Mouse (Mus musculus) kidney, postnatal 14 days (tissue): ENCODE data around the gene Ywhae.

Source experiments
- DNase-seq: peaks from one replicate; pipeline ENCODE4 v3.0.0; 2022; ENCODE audit warnings: mixed read lengths

Gene Ywhae

DNA sequence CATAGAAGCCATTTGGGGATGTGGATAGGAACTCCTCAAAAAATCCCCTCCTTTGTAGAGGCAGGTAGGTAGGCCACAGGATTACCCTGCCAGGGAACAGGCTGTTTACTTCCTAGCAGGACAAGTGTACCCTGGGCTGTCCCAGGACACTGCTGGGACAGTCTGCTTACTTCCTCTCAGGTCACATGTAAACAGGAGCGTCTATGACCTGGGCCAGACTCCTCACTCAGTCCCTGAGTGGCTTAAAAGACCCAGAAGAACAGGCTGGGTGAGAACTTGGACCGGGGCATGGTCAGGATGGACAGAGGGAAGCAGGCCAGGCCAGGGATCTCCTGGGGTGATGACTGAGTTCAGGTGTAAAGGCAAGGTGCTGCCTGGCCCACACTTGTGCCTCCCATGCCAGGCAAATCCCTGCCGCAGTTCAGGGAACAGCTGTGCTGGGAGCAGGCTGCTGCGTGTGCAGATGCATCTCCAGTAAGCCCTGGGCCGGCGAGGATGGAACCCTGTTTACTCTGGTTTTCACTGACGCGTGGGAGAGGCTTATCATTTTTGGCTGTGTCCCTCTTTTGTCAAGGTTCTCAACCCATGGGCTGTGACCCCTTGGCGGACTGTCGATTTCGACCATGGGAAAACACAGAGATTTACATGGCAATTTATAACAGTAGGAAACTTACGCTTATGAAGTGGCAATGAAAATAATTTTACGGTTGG lies 64.0 kb downstream of the Ywhae start:
- no peak for DNase-seq

DNA sequence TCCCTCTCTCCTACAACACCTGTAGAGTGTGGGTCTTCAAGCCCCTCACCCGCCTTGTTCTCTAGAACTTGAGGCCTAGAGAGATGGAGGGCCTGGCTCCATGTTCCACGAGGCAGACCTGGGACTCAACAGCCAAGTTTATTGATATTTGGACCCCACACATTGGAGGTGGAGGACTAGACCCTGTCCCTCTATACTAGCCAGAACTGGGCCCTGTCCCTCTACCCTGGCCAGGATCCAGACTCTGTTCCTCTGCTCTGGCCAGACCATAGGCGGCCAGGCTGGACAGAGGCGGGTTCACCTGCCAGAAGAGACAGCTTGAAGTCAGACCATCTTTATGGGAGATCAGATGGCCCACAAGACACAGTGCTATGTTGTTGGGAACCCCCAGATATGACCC lies 68.7 kb downstream of the Ywhae start:
- DNase-seq: no peak

DNA sequence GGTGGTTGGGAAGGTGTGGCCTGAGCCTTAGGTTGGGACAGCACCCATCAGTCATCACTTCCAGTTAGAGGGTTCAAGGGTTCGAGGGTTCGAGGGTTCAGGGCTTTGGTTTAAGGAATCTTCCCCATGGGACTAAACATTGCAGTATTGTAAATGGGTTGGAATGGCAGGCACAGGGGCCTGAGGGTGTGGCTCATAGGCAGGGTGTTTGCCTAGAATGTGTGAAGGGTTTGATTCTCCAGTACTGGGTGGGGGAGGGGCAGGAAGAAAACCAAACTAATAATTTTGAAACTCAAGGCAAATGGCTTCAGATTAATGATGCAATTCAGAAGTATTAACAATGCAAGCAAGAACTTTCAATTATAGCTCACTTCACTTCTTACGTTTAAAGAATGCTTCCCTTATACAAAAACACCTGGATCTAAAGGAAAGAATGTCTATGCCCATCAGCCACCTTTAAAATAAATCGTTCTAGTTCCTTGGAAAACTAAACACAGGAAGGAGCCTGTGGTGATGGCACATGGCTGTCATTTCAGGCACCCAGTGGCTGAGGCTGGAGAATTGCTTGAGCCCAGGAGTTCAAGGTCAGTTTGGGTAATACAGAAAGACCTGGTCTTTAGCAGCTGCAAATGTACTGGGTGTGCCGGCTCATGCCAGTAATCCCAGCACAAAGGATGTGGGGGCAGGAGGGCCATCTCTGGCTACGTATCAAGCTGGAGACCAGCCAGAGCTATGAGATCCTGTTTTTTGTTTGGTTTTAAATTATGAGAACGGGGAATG lies 69.3 kb downstream of the Ywhae start:
- no peak for DNase-seq

DNA sequence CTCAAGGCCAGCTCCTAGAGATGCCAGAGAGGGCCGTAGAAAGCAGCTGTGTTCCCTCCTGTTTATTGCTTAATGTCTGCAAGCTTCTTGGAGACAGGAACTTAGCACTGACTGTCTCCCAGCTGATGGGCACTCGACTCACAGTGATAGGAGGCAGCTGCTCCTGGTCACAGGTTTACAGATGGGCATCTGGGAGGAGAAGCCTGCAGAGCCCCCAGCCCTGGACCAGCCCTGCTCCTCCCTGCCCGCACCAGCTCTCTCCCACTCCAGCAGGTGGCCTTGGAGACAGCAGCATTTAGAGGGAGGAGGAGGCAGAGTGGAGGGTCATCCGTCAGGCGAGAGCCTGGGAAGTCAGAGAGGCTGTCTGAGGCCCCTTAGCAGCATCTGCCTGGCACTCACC lies 74.8 kb downstream of the Ywhae start:
- DNase-seq: peak; percentile 59

DNA sequence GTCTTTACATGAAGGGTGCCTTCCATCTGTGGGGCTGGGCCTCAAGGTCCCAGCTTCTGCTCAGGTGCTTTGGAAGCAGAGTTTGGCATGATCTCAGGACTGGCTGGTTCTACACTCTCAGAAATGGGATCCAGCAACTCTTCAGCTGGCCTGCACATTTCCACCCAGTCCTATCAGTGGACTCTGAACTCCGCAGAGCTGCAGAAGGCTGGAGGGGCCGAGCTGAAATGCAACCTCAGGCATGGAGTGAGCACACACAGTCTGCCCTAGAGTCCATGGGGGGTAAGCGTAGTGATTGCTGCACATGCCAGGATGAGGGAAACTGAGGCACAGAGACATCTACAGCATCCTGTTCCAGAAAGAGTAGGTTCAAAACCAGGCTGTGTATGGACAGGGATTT lies 77.9 kb downstream of the Ywhae start:
- DNase-seq: no peak

DNA sequence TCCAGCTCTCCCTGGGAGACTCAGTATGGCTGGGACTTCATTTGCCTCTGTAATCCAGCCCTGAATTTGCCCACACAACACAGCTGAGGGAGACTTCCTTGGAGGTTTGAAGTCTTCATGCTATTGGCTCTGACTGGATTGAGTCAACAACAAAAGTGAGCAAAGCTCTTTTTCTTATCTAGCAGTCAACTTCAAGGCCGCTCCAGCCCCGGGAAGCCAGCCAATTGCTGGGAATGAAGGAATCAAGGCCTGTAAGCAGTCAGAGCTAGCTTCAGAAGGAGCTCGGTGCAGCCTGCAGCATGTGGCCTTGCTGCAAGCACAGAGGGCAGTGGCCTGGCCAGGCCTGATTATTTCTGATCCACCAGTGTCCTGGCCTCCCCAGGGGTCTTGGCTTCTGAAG lies 79.2 kb downstream of the Ywhae start:
- DNase-seq: peak; percentile 90

DNA sequence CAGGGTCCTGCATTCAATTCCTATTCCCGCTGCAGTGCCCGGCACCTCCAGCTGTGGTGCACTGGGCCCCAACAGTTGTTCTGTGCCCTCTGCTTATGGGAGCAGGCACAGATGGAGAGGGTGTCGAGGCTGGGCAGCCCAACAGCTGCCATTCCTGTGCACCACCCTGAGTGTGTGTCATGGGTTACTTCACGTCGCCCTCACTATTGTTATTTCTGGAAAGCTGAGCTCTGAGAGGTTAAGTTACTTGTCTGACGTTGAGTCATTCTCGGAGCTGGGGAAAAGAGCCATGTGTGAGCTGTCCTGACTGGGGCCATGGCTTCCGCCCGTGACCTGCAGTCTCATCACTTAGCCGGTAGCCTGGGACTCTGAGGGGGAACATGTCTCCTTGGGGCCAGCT lies 80.4 kb downstream of the Ywhae start:
- no peak for DNase-seq
